Mouse (Mus musculus) 3134 (cell line): ENCODE results near the gene Ctbp1.
A peak's percentile ranks its signal among the peaks of the same experiment; 100 is the strongest.

ENCODE experiments used
- DNase-seq: peaks from one replicate; pipeline ENCODE4 v3.0.0-alpha.2; 2011; ENCODE audit warnings: low spot score; ENCODE audit not compliant: insufficient read length; ENCODE audit errors: extremely low read depth

Gene Ctbp1

DNA sequence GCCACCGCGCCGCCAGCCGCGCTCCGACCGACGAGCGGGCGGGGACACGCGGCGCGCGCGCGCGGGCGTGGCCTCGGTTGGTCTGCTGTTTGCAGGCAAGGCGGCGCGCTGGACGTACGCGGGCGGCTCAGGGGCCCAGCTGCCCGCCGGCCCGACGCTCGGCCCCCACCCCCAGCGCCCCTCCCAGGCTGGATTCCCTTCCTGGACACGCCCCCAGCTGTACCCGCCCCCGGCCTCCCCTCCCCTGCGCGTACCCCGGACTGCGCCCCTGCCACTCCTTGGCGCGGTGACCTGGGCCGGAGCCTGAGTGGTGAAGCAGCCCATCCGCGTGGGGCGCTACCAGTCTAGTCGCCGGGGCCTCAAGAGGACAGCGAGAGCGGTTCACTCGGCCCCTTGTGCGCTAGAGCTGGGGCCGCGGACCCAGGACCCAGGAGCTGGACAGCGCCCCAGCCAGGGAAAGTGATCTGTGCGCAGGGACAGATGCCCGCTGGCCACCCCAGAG, at the start of gene Ctbp1:
Gene Ctbp1, minus strand, starts transcription at position 42 of the 502 bp plus-strand sequence.
- DNase-seq, result peak; percentile 95

DNA sequence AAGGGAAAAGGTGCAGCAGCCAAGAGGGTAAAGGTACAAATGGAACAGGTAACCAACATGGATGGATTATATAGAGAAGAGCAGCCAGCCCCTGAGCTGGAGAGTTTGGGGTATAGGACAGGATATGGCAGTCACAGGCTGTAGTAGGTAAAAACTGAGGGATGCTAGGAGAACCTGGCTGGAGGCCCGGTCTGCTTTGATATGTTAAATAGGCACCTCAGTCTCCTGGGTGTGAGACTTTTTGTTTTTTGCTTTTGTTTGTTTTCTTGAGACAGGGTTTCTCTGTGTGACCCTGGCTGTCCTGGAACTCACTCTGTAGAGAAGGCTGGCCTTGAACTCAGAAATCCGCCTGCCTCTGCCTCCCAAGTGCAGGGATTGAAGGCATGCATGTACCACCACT, 49.7 kb upstream of the Ctbp1 start:
- DNase-seq, result no peak

DNA sequence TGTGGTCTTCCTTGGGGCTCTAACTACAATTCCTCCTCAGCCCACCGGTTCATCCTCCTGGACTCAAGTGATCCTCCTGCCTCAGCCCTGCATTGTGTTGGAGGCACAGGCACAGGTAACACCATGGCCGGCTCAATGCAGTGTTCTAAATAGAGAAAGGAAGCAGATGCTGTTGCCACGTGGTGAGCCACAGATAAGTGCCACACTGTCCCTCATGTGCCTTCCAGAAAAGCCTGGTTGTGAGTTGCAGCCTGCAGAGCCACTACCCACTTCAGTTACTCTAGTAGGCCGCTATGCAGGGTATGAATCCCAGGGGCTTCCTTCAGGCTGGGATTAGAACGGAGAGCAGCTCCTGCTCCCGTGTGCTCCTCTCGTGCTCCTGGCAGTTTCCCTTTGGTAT, 37.4 kb upstream of the Ctbp1 start:
- no peak for DNase-seq

DNA sequence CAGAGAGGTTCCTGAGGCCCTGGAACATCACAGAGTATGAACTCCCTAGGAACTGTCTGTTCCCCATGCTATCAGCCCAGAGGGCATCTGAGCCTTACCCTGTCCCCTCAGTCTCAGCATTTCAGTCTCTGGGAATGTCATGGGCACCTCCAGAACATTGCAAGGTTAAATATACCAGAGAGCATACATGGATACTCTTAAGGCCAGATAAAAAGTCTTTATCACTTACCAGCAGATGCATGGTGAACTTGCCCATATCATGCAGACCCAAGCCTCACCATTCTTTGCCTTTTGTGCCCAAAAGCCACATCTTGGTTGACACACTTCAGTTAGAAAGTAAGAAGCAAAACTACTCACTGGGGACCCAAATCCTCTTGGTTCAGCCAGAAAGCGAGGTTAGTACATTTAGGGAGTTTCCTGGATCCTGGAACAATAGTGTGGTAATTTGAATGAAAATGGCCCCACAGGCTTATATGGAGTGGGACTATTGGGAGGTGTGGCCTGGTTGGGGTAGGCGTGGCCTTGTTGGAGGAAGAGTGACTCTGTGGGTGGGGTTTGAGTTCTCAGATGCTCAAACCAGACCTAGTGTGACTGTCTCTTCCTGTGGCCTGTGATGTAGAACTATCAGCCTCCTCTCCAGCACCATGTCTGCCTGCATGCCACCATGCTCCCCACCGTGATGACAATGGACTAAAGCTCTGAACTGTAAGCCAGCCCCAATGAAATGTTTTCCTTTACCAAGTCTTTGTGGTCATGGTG, 36.1 kb upstream of the Ctbp1 start:
- DNase-seq, result no peak

DNA sequence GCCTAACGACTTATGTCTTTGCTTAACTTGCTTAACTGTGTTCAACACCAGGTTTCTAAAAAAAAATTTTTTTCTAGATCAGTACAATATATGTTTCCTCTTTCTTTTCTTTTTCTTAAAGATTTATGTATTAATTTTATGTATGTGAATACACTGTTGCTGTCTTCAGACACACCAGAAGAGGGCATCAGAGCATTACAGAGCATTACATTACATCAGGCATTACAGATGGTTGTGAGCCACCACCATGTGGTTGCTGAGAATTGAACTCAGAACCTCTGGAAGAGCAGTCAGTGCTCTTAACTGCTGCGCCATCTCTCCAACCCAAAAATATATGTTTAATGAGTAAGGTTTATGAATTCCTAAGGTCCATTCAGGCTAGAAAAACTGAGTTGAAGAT, 27.0 kb upstream of the Ctbp1 start:
- no peak for DNase-seq

DNA sequence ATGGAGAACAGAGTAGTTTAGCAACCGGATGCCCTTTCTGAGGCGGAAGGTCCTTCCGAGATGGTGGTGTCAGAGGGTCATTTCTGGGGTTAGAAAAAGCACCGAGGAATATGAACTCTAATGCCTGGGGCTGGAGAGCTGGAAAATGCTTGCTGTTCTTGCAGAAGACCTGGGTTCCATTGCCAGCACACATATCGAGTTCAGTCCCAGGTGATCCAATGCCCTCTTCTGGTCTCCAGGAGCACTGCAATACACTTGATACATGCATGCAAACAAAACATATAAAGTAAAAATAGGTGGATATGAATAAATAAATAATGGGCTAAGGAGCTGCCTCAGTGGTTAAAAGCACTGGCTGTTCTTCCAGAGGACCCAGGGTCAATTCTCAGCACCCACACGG, 22.4 kb upstream of the Ctbp1 start:
- DNase-seq, result no peak

DNA sequence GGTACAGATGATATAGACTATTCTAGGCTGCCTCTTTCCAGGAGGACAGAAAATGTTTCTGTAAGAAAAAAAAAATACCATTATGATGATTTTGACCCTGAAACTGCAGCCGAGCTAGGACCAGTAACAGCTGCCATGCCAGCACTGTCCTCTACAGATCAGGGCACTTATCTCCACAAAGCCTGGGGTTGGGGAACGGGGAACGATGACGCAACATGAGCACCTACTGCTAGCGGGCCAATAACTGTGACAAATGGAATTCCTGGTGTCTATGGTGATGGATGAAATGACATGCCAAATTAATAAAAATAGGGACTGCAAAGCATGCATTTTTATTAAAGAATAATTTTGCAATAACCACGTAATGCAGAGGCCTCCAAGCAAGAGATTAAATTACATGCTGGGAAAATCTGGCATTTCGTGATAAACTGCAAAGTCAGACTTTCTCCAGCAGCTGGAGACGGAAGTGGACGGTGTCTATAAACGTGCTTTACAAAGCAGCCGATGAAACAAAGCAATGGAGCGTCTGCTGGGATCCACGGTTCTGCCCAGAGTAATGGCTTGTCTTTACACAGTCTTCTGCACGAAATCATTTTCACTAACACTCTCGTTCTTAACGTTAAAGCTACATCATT, 19.1 kb upstream of the Ctbp1 start:
- no peak for DNase-seq

DNA sequence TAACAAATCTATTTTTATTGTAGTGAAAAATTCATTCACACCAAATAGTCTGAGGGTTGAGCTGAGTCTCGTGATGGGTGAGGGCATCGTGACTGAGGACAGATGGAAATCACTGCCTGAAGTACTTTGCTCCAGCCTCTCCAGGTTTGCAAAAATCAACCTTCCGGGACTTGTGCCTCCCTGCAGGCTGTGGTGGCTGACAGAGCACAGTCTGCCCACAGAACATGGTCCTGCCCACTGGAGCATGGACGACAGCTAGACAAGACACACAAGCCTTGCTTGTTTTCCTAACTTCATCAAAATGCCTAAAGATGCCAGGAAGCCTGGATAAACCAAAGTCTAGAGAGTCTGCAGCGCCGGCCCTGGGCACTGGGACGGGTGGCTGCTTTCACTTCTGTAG, 9.2 kb upstream of the Ctbp1 start:
- DNase-seq, result no peak

DNA sequence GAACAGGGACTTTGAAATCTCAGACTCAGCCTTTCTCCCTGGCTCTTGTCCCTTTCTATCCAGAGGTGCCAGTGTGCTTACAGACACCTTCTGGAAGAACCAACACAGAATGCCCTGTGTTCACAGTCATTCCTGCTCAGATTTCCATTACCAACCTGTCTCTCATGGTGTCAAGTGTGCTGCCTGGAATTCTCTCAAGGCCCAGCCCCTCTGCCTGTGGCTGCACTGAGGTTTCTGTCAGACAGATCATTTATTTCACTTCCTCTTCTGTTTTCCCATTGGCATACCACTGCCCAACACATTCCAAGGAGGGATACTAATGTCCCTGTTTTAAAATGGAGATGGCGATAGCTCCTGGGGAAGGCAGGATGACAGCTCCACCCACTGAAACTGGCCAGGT, 6.6 kb upstream of the Ctbp1 start:
- DNase-seq, result no peak

GRCm38 (mm10) chr5:33278950-33279349, 4.2 kb upstream of the Ctbp1 start:
- no peak for DNase-seq

GRCm38 (mm10) chr5:33277286-33277685, 2.5 kb upstream of the Ctbp1 start:
- no peak for DNase-seq

DNA sequence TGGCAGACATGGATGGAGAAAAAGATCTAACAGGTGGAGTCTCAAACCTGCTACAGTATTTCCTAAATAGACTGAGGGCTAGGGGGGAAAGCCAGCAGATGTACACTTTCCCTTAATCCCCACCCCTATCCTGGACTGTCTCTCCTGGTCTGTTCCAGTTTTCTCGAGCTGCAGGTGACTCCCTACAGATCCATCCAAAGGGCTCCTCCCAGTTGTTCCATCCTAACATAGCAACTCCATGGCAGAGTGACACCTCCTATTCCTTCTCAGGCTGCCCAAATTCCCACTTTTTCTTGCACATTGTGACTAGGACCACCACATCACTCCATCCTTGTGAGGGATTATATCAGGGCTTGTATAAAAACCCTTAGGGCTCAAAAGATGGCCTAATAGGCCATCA, 960 bp upstream of the Ctbp1 start:
- no peak for DNase-seq

- DNase-seq, result peak; percentile 90
Measured at GRCm38 (mm10) chr5:33274085-33274952, 475 bp downstream of the Ctbp1 start.

DNA sequence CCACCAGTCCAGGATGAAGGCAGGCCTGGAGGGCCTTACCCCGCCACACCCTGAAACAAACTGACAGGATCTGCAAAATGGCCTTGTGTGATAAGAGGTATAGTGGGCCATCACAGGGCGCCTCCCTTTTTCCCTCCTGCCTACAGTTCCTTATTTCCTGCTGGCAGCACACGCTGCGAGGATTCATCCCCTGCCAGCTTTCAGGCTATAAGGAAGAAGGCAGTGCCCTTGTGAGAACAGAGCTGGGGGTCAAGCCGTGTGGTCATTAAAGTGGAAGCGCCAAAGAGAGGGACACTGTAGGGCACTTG, 1.1 kb downstream of the Ctbp1 start:
- no peak for DNase-seq

DNA sequence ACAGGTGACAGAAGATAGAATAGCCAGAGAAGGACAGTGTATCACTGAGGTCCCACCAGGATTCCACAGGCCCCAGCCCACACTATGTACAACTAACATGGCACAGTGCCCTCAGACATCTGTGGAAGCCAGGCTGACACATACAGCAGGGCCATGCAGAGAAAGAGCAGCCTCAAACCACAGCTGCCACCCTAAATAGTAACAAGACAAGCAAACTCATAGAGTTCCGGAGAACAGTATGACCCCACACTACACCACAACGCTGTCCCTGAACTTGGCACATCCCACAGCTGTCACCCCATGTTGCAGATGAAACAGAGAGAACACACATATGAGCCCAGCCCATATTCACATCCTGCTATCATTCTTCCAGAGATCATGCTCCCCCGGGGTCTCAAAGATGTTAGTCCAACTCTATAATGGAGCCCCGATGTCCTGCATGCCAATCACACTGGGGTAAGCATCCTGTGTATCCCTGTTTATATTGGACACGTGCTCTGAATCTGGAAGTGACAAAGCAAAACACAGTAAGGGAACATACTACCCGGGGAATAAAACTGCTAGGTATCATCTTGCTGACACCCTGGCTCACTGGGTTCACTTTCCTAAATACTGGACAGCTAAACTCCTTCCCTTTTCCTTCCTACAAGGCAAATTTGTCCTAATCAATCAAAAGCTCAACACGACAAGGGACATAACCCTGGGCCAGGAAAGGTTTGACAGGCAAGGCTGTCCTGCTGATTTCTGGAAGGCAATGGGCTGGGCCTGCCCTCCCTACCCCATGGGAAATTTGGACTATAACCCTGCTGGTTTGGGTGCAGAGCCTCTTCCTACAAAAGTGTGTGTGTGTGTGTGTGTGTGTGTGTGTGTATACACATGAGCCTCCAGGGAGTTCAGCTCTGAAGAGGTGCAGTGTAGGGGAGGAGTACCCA, 1.7 kb downstream of the Ctbp1 start:
- DNase-seq, result no peak

DNA sequence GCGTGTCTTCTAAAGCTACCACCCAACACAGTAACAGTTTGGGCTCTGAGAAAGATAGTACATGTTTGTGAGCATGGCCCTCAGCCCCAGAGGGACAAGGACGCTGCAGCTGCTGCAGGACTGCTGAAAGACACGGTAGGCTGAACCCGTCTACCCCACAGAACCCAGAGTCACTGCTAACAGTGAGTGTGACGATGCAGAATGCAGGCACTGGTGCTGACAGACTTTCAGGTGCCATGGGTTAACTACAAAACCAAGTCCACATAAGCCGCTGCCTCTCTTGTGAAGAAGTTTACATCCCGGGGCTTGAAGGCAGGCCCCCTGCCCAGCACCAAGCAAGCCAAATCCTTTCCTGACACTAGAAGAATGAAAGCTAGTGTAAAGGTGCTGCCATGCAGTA, 2.6 kb downstream of the Ctbp1 start:
- DNase-seq, result no peak

- peak; percentile 42 for DNase-seq
Measured at GRCm38 (mm10) chr5:33270568-33270967, 4.2 kb downstream of the Ctbp1 start.

GRCm38 (mm10) chr5:33254416-33254815, 20.4 kb downstream of the Ctbp1 start:
- DNase-seq, result no peak

DNA sequence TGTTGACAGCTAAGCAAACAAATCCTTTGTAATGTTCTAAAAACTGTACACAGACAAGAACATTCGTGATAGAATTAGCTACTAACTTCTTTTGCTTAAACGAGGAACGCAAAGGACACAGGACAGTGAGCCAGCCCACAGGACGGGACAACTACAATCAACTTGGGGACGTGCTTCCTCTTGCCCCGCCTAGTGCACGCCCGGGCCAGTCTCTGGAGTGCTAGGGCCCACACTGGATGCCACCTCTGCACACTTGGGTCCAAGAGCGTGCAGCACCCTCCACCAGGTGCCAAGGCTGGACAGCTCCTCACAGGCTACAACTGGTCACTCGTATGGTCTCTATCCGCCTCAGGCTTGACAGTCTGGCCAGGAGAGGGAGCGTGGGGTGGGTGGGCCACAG, 26.6 kb downstream of the Ctbp1 start:
- no peak for DNase-seq

DNA sequence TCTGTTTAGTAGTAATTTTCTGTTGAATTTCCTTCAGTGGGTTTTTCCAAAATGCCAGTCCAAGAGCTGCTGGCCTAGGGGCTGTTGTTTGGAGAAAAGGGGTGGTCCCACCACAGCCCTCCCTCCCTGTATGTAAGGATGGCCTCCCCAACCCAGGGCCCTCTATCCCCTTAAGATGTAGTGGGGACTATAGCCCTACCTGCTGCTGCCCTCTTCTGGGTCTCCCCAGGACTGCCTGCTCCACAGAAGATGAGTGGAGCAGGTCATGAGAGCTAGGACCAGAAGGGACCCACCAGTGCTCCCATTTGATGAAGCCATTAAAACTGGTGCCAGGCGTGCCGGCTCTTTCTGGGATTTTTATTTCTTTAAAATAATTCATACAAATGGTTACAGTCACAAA, 27.4 kb downstream of the Ctbp1 start:
- DNase-seq, result no peak

DNA sequence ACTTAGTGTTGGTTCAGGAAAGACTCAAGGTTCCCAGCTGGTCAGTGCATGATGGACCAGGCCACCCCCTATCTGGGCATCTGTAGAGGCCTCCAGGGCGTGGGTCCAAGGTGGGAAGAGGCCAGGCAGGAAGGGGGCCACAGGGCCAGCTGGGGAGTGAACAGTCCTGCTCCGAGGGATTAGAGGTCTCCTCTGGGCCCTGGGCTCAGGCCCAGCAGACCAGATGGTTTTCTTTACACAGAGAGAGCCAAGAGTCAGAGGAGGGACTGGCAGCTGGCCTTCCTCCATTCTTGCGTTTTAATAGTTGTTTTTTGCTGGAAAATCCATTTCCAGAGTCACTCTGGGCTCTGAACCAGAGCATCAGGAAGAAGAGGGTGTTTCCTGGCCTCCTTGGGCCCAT, 29.1 kb downstream of the Ctbp1 start:
- DNase-seq, result no peak
